ENCODE assay signal across 8 mouse cellular contexts in genomic region chrX:47913543-47913938, GRCm38 (mm10). TPM values are rescaled to one million over a fixed set of nuclear protein-coding genes. Genes with fewer than 3 reads are reported as not detected.
DNase-seq lines count a peak whose midpoint lies in the region; ATAC-seq lines count a peak whose summit lies in the region.
"Had no signal": no experiment of that assay in that cellular context is flagged by ENCODE, and none has a peak within 500 bp of the region (broad histone marks: within the 10 kb centered on the region; RNA-seq: fewer than 3 reads in every experiment).

No protein-coding gene starts in this region.

- ATAC-seq in kidney, embryonic 15.5 days (replicated peaks; ENCODE audit: low FRiP score): no peak
- ATAC-seq in common myeloid progenitor, adult 5-6 weeks (replicated peaks; ENCODE audit: low read depth, poor library complexity, severe bottlenecking): peak; percentile 52
- peak; percentile 20 to 49; a peak in 3 of 4 replicates for ATAC-seq in hematopoietic stem cell, adult 5-6 weeks (replicated peaks in 1 of 2; ENCODE audit: insufficient read depth in 1 of 2, low FRiP score in 2 of 2, low TSS enrichment in 1 of 2, low read depth in 1 of 2, poor library complexity in 2 of 2, severe bottlenecking in 2 of 2)
- ATAC-seq in midbrain, embryonic 11.5 days (ENCODE audit: low FRiP score): no peak
- no peak for ATAC-seq in frontal cortex, adult (ENCODE audit: low TSS enrichment)

- H3K4me2 ChIP-seq in kidney, embryonic 15.5 days: peak overlapping the region; percentile 57
- H3K4me2 ChIP-seq in midbrain, embryonic 11.5 days: peak overlapping the region; percentile 49; the same call in 1 of the 2 replicates

- no peak for DNase-seq in kidney, postnatal 14 days
- no peak for DNase-seq in midbrain, embryonic 11.5 days (ENCODE audit: low spot score, missing footprints)
- DNase-seq in gastrocnemius, adult 8-10 months (ENCODE audit: low spot score in 2 of 2): no peak

- H3K27me3 ChIP-seq in kidney, embryonic 15.5 days: no peaks in the 10 kb centered on the region
- H3K27me3 ChIP-seq in midbrain, embryonic 11.5 days (ENCODE audit: control insufficient read depth, insufficient read depth, low read length): no peaks in the 10 kb centered on the region

- WGBS in kidney, embryonic 15.5 days: 73% methylated on average over 7 of the region's 7 CpGs
- 79% methylated on average over 7 of the region's 7 CpGs for WGBS in midbrain, embryonic 11.5 days

- no peaks in the 10 kb centered on the region for H3K4me1 ChIP-seq in kidney, embryonic 15.5 days
- H3K4me1 ChIP-seq in midbrain, embryonic 11.5 days (ENCODE audit: control insufficient read depth, insufficient read depth, low read length): no peaks in the 10 kb centered on the region

- H3K9me3 ChIP-seq in kidney, embryonic 15.5 days (replicated peaks): no peaks in the 10 kb centered on the region
- H3K9me3 ChIP-seq in midbrain, embryonic 11.5 days (ENCODE audit: control insufficient read depth, low read length): no peaks in the 10 kb centered on the region

- no peak overlapping the region for H3K27ac ChIP-seq in kidney, embryonic 15.5 days
- no peak overlapping the region for H3K27ac ChIP-seq in midbrain, embryonic 11.5 days (ENCODE audit: low read depth, low read length)

- H3K4me3 ChIP-seq in kidney, embryonic 15.5 days (replicated peaks): peak overlapping the region; percentile 71; the same call in 1 of the 2 replicates
- no peak overlapping the region for H3K4me3 ChIP-seq in midbrain, embryonic 11.5 days (ENCODE audit: low read depth, low read length)

- H3K9ac ChIP-seq in kidney, embryonic 15.5 days: no peak overlapping the region
- H3K9ac ChIP-seq in midbrain, embryonic 11.5 days (ENCODE audit: low read length): no peak overlapping the region

- 0 out of 2 replicates have a peak, but pooled peaks cover 5% of the 10 kb centered on the region for H3K36me3 ChIP-seq in kidney, embryonic 15.5 days
- H3K36me3 ChIP-seq in midbrain, embryonic 11.5 days (ENCODE audit: control insufficient read depth, insufficient read depth, low read length): no peaks in the 10 kb centered on the region

RNA-seq across cellular contexts. Expression of gene Ocrl, which starts 1.4 kb away (rescaled TPM):
- polyA plus RNA-seq in kidney, embryonic 15.5 days (2015; fragmentation: Nextera tagmentation; extraction: Ambion mirVana): 18.6 and 21.2 TPM in 2 replicates
- 34.7 and 38.7 TPM in 2 replicates for total RNA-seq in common myeloid progenitor, adult 5-6 weeks (2017)
- total RNA-seq in hematopoietic stem cell, adult 5-6 weeks (2017): 46.5 and 49.5 TPM in 2 replicates
- polyA plus RNA-seq in midbrain, embryonic 11.5 days (2014; fragmentation: Nextera tagmentation; extraction: Ambion mirVana): 21.5 and 26.1 TPM in 2 replicates
- 10 to 100 TPM; 12.5 to 18.1 (median 13.1) TPM for total RNA-seq in gastrocnemius, adult 8-10 months (2022)

RNA-seq across cellular contexts. Expression of gene Smarca1, which starts 20.8 kb away (rescaled TPM):
- 24.9 and 26.7 TPM in 2 replicates for polyA plus RNA-seq in kidney, embryonic 15.5 days (2015; fragmentation: Nextera tagmentation; extraction: Ambion mirVana)
- not detected in 2 replicates for total RNA-seq in common myeloid progenitor, adult 5-6 weeks (2017)
- 1.2 and 2.8 TPM in 2 replicates for total RNA-seq in hematopoietic stem cell, adult 5-6 weeks (2017)
- 30.8 and 35.4 TPM in 2 replicates for polyA plus RNA-seq in midbrain, embryonic 11.5 days (2014; fragmentation: Nextera tagmentation; extraction: Ambion mirVana)
- total RNA-seq in gastrocnemius, adult 8-10 months (2022): 1 to 10 TPM; 4.4 to 8.4 (median 6.5) TPM
- polyA plus RNA-seq: erythroblast, embryonic 14.5 days had no signal

Comparison
In these comparisons a context has a peak if more than half of its experiments do, and no peak if none do; other contexts are left out.
1. ATAC-seq: peak in common myeloid progenitor, adult 5-6 weeks (single experiment) and hematopoietic stem cell, adult 5-6 weeks (2 of 2); none in kidney, embryonic 15.5 days (single experiment), midbrain, embryonic 11.5 days (single experiment) and frontal cortex, adult (single experiment).